Mouse (Mus musculus) liver, postnatal 0 days (tissue): ENCODE results near the gene Itgb5.

Source experiments
- CTCF ChIP-seq: sonication (generic); IDR thresholded peaks from 2 replicates; pipeline ENCODE4 v1.5.1; 2016; ENCODE audit warnings: antibody characterized with exemption, low read depth
- EP300 ChIP-seq: IDR thresholded peaks from 2 replicates; pipeline ENCODE4 v1.6.1; 2016; ENCODE audit warnings: antibody characterized with exemption, low read depth, mild to moderate bottlenecking

- no peak for TF ChIP-seq CTCF
- TF ChIP-seq EP300: no peak
Observed at GRCm38 (mm10) chr16:33995496-33995895, 166.0 kb downstream of the Itgb5 start.
